Mouse (Mus musculus) kidney, postnatal 0 days (tissue): Measurements from ENCODE around the gene Rai14. TPM values are rescaled to one million over a fixed set of nuclear protein-coding genes. Genes with fewer than 3 reads are reported as not detected.

ENCODE experiments used
- ATAC-seq: fragments of 200-750 bp; cut with Nextera tagmentation; replicated peaks from 2 replicates; pipeline ENCODE4 v1.8.0; 2017; ENCODE audit warnings: low read depth, moderate number of reproducible peaks, moderate TSS enrichment, moderate library complexity; ENCODE audit not compliant: low FRiP score
- DNase-seq: peaks from one replicate; pipeline ENCODE4 v3.0.0-alpha.2; 2016; ENCODE audit warnings: low spot score
- H3K27ac ChIP-seq: fragments of 300-500 bp; sonication (generic); 2 replicates; pipeline ENCODE4 v1.5.1; 2014; ENCODE audit warnings: mild to moderate bottlenecking
- H3K27me3 ChIP-seq: fragments of 300-500 bp; sonication (generic); 2 replicates; pipeline ENCODE4 v1.6.1; 2014; ENCODE audit warnings: low read length, mixed read lengths; ENCODE audit not compliant: insufficient read depth
- H3K36me3 ChIP-seq: fragments of 300-500 bp; sonication (generic); 2 replicates; pipeline ENCODE4 v1.6.1; 2014; ENCODE audit warnings: low read length, mixed read lengths; ENCODE audit not compliant: insufficient read depth
- H3K4me1 ChIP-seq: fragments of 300-500 bp; sonication (generic); replicated peaks from 2 replicates; pipeline ENCODE4 v1.6.1; 2014; ENCODE audit warnings: antibody characterized with exemption, low read length, mixed read lengths; ENCODE audit not compliant: insufficient read depth
- H3K4me2 ChIP-seq: fragments of 300-500 bp; sonication (generic); 2 replicates; pipeline ENCODE4 v1.6.1; 2014; ENCODE audit warnings: mild to moderate bottlenecking, low read length, moderate library complexity, mixed read lengths
- H3K4me3 ChIP-seq: fragments of 300-500 bp; sonication (generic); replicated peaks from 2 replicates; pipeline ENCODE4 v1.5.1; 2014; ENCODE audit warnings: low read depth, low read length
- H3K9ac ChIP-seq: fragments of 300-500 bp; sonication (generic); 2 replicates; pipeline ENCODE4 v1.6.1; 2014; ENCODE audit warnings: low read depth, low read length
- H3K9me3 ChIP-seq: fragments of 300-500 bp; sonication (generic); replicated peaks from 2 replicates; pipeline ENCODE4 v1.6.1; 2016; ENCODE audit warnings: low read length, inconsistent platforms, mixed read lengths
- CTCF ChIP-seq: IDR thresholded peaks from 2 replicates; pipeline ENCODE4 v1.5.1; 2016; ENCODE audit warnings: antibody characterized with exemption, low read depth, mild to moderate bottlenecking, moderate library complexity
- WGBS: fragments of 180-500 bp; shearing (Covaris S2); extraction: QIAGEN DNeasy Blood & Tissue Kit; methylation state at CpG from one replicate; pipeline ENCODE4 v1.1.7; 2014; 5-methylcytosine and 5-hydroxymethylcytosine counted together
- polyA plus RNA-seq: library from polyadenylated mRNA; unstranded; fragments of >200 nt; fragmentation: Nextera tagmentation; extraction: Ambion mirVana; gene quantifications from 2 replicates; pipeline ENCODE4 v1.2.1, GENCODE M21; 2015

Rai14 gene
- polyA plus RNA-seq, result 38.5 and 42.4 TPM in 2 replicates

DNA sequence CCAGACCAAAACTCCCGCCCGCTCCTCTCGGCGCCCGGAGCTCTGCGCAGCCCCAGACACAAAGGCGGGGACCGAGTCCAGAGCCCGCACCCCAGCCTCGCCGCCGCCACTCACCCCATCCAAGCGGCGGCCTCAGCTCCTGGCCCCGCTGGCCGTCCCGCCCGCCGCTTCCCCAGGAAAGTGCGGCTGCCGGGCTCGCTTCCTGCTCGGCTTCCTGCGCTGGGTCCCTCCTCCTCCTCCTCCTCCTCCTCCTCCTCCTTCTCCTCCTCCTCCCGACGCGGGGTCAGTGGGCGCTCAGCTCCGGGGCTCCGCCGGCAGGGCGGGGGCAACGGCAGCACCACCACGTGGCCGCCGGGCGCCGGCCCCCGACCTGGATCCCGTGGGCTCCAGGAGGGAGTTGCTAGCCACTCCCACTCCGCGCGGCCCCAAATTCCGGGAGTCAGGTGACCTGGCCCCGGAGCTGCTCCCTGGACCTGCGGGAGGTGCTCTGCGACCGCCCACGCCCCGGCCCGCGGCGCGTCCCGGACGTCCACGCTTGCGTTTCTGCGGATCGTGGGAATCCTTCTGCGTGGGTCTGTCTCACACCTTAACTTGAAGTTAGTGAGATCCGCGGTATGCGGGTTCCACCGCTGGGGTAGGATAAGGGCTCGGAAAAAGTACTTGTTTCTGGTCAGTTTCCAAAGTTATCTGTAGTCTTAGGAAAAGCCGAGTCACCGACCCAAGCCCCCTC lies at the start of gene Rai14:
Gene Rai14 (minus strand): TSS at position 216 of the 730 bp plus-strand sequence.
- peak; percentile 90 for ATAC-seq
- H3K4me3 ChIP-seq, result peak within 1 kb of the TSS; percentile 95
- under 1% methylated on average over 53 of the region's 68 CpGs for WGBS

DNA sequence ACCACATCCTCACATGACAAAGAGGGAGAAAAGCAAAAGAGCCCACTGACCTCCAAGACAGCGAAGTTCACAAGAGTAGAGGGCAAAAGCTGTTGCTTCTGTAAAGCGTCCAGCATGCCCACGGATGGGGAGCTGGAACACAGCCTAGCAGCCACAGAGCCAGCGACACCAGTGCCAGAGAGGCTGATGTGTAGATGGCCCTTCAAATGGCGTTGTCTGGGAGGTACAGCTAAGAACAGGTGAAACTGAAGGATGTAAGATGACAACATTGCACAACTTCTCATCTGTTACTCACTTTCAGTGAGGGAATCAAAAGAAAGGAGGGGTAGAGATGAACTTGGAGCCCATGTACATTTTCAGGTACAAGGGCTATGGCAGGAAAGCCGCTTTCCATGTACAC lies 47.0 kb upstream of the Rai14 start:
- H3K27ac ChIP-seq, result no peak overlapping the region
- H3K36me3 ChIP-seq, result no peaks in the 10 kb centered on the region
- no peak overlapping the region for H3K9ac ChIP-seq
- no peaks in the 10 kb centered on the region for H3K9me3 ChIP-seq
- no peak overlapping the region for H3K4me2 ChIP-seq
- ATAC-seq (no peak), DNase-seq (no peak)
- no peak overlapping the region for H3K4me3 ChIP-seq
- H3K27me3 ChIP-seq, result no peaks in the 10 kb centered on the region
- WGBS, result 82% methylated on average over 6 of the region's 6 CpGs
- TF ChIP-seq CTCF, result no peak
- no peaks in the 10 kb centered on the region for H3K4me1 ChIP-seq

More for the DNA sequence above, at the start of gene Rai14:
- peak; percentile 43; the same call in 1 of the 2 replicates for TF ChIP-seq CTCF
- peak; percentile 78 for DNase-seq
- Histone ChIP-seq H3K36me3 (no peaks in the 10 kb centered on the region), H3K27me3 (no peaks in the 10 kb centered on the region), H3K9me3 (no peaks in the 10 kb centered on the region), H3K4me2 (peak within 1 kb of the TSS; percentile 89), H3K27ac (peak within 1 kb of the TSS; percentile 94), H3K9ac (peak within 1 kb of the TSS; percentile 90), H3K4me1 (peaks cover 20% of the 10 kb centered on the region)

- Histone ChIP-seq H3K4me2 (no peak overlapping the region), H3K36me3 (no peaks in the 10 kb centered on the region), H3K9ac (no peak overlapping the region), H3K4me3 (no peak overlapping the region), H3K27ac (no peak overlapping the region), H3K4me1 (no peaks in the 10 kb centered on the region), H3K27me3 (no peaks in the 10 kb centered on the region), H3K9me3 (no peaks in the 10 kb centered on the region)
- ATAC-seq, result no peak
- WGBS, result 75% methylated on average over 12 of the region's 12 CpGs
- no peak for TF ChIP-seq CTCF
- no peak for DNase-seq
Observed at GRCm38 (mm10) chr15:10760006-10760405, 45.6 kb upstream of the Rai14 start.

- TF ChIP-seq CTCF, result no peak
- Histone ChIP-seq H3K27ac (no peak overlapping the region), H3K4me2 (no peak overlapping the region), H3K9me3 (no peaks in the 10 kb centered on the region), H3K27me3 (no peaks in the 10 kb centered on the region), H3K4me1 (no peaks in the 10 kb centered on the region), H3K4me3 (no peak overlapping the region), H3K9ac (no peak overlapping the region), H3K36me3 (no peaks in the 10 kb centered on the region)
- ATAC-seq, result no peak
- WGBS, result 94% methylated on average over 4 of the region's 4 CpGs
- no peak for DNase-seq
Observed at GRCm38 (mm10) chr15:10759440-10759839, 45.0 kb upstream of the Rai14 start.

DNA sequence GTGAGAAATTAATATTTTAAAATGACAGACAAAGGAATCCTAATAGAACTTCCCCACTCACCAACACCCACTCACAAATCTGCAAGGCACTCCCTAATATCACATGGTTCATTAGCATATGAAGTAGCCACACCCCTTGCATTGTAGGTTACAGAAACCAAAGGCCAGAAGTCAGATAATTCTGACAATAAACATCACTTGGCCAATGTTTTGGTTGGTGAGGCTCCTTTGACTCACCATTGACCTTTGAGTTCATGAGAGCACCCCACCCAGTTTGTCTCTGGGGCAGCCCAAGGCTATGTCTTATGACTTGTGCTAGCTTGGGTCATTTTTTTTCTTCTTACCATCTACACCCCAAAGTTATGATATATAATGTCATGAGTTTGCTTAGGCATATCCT lies 44.4 kb upstream of the Rai14 start:
- Histone ChIP-seq H3K4me3 (no peak overlapping the region), H3K27me3 (no peaks in the 10 kb centered on the region), H3K4me2 (no peak overlapping the region), H3K9ac (no peak overlapping the region), H3K27ac (no peak overlapping the region), H3K9me3 (no peaks in the 10 kb centered on the region), H3K4me1 (no peaks in the 10 kb centered on the region), H3K36me3 (no peaks in the 10 kb centered on the region)
- ATAC-seq, result no peak
- no peak for DNase-seq
- no peak for TF ChIP-seq CTCF

- Histone ChIP-seq H3K9me3 (no peaks in the 10 kb centered on the region), H3K9ac (no peak overlapping the region), H3K4me3 (no peak overlapping the region), H3K4me1 (0 out of 2 replicates have a peak, but pooled peaks cover under 1% of the 10 kb centered on the region), H3K36me3 (no peaks in the 10 kb centered on the region), H3K4me2 (no peak overlapping the region), H3K27me3 (no peaks in the 10 kb centered on the region), H3K27ac (no peak overlapping the region)
- 82% methylated on average over 2 of the region's 2 CpGs for WGBS
- ATAC-seq, result no peak
- DNase-seq, result no peak
- TF ChIP-seq CTCF, result no peak
Observed at GRCm38 (mm10) chr15:10751141-10751540, 36.7 kb upstream of the Rai14 start.
